Mouse (Mus musculus): ENCODE results near the gene Hist1h4h.
A peak's percentile ranks its signal among the peaks of the same experiment; 100 is the strongest.
"Not testable (repeated sequence)": the region's sequence is repeated elsewhere in the genome, so short reads cannot be mapped to it uniquely, and the experiment has no call there.

Hist1h4h gene

DNA sequence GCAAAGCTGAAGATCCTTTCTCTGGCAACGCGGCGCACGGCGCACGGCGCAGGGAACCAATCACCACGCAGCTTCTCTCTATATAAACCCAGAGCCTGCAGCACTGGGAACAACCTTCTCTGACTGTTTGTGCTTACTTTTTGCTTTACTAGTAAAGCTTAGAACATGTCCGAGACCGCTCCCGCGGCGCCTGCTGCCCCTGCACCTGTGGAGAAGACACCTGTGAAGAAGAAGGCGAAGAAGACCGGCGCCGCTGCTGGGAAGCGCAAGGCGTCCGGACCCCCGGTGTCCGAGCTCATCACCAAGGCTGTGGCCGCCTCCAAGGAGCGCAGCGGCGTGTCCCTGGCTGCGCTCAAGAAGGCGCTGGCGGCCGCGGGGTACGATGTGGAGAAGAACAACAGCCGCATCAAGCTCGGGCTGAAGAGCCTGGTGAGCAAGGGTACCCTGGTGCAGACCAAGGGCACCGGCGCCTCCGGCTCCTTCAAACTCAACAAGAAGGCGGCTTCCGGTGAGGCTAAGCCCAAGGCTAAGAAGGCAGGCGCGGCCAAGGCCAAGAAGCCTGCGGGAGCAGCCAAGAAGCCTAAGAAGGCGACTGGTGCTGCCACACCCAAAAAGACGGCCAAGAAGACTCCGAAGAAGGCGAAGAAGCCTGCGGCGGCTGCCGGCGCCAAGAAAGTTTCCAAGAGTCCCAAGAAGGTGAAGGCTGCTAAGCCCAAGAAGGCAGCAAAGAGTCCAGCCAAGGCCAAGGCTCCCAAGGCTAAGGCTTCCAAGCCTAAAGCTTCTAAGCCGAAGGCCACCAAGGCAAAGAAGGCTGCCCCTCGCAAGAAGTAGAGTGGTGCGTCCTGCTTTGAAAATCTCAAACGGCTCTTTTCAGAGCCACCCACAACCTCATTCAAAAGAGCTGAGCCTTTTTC lies 24.3 kb downstream of the Hist1h4h start:
- DNase-seq (ENCODE audit: low spot score in 2 of 2), result peak; percentile 76 to 79

- DNase-seq (ENCODE audit: low spot score in 2 of 2), result peak in 1 of 2 experiments; percentile 79
These were observed 25.1 kb downstream of the Hist1h4h start for GRCm38 (mm10) chr13:23555839-23556416.

- DNase-seq (ENCODE audit: low spot score in 2 of 2), result no peak
These were observed 26.1 kb downstream of the Hist1h4h start for GRCm38 (mm10) chr13:23556906-23557305.

GRCm38 (mm10) chr13:23560699-23561098 lies 29.8 kb downstream of the Hist1h4h start:
- not testable (repeated sequence) for DNase-seq (ENCODE audit: low spot score in 2 of 2)

- not testable (repeated sequence) for DNase-seq (ENCODE audit: low spot score in 2 of 2)
These were observed 30.7 kb downstream of the Hist1h4h start for GRCm38 (mm10) chr13:23561531-23561882.

- peak; percentile 92 to 95 for DNase-seq (ENCODE audit: low spot score in 2 of 2)
These were observed 31.2 kb downstream of the Hist1h4h start, which contains the start of gene Hist1h3e for GRCm38 (mm10) chr13:23561883-23562659. Hist1h3e (minus strand) TSS chr13:23562369.

- no peak for DNase-seq (ENCODE audit: low spot score in 2 of 2)
These were observed 32.0 kb downstream of the Hist1h4h start for GRCm38 (mm10) chr13:23562699-23563462.

- no peak for DNase-seq (ENCODE audit: low spot score in 2 of 2)
These were observed 33.6 kb downstream of the Hist1h4h start for GRCm38 (mm10) chr13:23564482-23564881.

DNA sequence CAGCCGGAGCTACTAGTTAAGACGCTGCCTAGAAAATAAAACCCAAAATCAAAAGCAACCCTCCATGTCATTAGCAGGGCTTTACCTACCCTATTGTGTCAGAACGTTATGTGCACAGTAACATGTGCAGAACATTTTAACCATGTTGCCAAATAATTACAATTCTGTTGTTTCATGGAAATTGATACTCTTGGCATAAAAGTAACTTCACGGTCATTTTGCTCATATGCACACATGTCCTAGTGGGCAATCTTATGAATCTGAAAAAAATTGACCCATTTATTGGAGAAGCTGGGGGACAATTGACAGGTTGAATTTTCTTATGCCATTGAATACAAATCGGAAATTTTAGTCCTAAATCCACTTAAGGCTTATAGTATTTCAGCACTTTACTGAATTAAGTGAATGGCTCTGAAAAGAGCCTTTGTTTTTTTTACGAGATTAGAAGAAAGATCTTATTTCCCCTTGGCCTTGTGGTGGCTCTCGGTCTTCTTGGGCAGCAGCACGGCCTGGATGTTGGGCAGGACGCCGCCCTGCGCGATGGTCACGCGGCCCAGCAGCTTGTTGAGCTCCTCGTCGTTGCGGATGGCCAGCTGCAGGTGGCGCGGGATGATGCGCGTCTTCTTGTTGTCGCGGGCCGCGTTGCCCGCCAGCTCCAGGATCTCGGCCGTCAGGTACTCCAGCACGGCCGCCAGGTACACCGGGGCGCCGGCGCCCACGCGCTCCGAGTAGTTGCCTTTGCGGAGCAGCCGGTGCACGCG lies 39.6 kb downstream of the Hist1h4h start:
- DNase-seq (ENCODE audit: low spot score in 2 of 2), result not testable (repeated sequence)

DNA sequence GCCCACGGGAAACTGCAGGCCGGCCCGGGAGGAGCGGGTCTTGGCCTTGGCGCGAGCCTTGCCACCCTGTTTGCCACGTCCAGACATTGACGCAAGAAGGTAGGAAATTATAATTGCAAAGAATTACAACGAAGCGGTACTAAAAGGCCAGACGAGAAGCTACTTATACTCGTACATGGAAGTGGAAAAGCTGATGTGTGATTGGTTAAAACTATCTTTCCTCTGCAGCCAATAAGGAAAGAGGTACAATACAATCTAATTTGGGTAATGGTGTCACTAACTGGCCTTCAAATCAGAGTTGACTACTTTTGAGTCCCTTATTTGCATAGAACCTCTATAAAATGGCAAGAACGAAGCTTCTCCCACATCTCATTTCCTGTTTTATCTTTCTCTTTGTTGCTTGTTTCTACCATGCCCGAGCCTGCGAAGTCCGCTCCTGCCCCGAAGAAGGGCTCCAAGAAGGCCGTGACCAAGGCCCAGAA lies 40.2 kb downstream of the Hist1h4h start, which contains the start of the genes Hist1h2ae and Hist1h2bg:
TSS of gene Hist1h2ae (minus strand) at position 199 of the 482 bp plus-strand sequence.
TSS of gene Hist1h2bg (plus strand) at position 375 of the 482 bp plus-strand sequence.
- peak; percentile 68 to 70 for DNase-seq (ENCODE audit: low spot score in 2 of 2)

GRCm38 (mm10) chr13:23571504-23572217 lies 40.8 kb downstream of the Hist1h4h start:
- DNase-seq (ENCODE audit: low spot score in 2 of 2), result not testable (repeated sequence)

DNA sequence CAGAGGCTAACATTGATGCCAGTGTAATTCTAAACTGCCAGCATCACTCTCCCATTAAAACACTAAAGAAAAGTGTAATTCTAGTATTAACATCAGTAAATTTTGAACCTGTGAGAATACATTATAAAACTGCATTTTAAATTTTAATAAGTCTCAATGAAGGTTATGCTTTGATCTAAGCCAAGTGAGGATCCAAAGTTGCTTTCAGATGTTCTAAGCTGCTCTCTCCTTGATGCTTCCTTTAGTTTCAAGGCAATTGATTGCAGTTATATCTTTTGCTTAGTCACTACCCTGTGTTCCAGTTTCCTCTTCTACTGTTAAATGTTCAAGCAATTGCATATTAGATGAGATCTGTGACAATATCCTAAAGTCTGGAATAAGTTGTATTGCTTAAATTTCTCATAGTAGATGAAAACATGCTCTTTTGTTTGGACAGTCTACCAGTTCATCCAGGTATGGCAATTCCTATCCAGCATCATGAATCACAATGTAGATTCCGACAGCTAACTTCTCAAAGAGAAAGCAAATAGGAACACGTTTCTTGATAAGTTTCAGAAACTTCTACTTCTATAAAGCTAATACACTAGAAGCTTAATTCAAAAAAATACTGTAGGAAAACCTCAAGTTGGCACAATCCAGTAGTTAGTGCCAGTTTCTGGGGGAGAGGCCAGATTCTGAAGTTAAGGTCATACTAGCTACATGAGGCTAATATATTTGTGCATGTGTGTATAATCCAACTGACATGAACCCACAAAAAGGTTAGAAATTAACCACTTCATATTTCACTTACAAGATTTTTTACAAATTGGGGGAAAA lies 41.6 kb downstream of the Hist1h4h start:
- no peak for DNase-seq (ENCODE audit: low spot score in 2 of 2)

DNA sequence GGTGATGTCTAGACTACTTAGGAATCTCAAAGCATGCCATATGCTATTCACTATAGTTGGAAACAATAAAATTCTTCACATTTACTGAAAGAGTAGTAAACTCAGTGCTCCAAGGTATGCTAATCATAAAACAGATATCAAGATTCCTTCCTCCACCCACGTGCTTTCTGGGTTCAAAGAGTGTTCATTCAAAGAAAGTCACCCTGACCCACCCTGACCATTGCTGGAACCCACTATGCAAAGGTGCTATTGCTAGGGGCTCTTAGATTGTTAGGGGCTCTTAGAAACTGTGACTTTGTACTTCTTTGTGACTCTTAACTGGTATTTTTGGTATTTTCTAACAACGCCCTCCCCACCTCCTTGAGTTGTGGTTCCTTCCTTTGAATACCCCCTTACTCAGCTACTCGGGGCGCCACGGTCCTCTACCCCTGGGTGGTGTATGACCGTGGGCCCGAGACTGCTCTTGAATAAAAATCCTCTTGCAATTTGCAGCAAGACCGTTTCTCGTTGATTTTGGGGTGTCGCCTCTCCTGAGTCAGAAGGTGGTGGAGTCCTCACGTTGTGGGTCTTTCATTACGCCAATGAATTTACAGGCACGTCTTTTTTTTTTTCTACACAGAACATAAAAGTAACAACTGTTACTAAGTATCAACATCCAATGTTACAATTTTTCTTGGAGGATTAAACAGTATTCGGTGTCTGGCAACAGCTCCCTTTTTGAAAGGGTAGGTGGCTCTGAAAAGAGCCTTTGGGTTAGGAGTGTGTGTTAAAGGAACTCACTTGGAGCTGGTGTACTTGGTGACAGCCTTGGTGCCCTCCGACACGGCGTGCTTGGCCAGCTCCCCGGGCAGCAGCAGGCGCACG lies 42.4 kb downstream of the Hist1h4h start:
- DNase-seq (ENCODE audit: low spot score in 2 of 2), result not testable (repeated sequence)

DNA sequence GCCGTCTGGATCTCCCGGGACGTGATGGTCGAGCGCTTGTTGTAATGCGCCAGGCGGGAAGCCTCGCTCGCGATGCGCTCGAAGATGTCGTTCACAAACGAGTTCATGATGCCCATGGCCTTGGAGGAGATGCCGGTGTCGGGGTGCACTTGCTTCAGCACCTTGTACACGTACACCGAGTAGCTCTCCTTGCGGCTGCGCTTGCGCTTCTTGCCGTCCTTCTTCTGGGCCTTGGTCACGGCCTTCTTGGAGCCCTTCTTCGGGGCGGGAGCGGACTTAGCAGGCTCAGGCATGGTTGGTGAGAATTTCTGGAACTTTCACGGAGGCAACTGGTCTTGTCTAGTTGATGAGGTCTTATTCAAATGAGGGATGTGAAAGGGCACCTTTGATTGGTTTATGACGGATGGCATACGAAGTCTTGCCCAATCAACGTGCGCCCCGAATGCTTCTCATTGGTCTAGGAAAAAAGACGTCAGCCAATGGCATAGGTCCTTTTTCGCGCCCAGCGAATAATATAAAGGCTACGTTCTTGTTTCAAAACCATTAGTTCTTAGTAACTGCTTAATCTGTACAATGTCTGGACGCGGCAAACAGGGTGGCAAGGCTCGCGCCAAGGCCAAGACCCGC lies 43.2 kb downstream of the Hist1h4h start, which contains the start of the genes Hist1h2bf and Hist1h2ad:
TSS of gene Hist1h2bf (minus strand) at position 299 of the 627 bp plus-strand sequence.
TSS of gene Hist1h2ad (plus strand) at position 484 of the 627 bp plus-strand sequence.
- DNase-seq (ENCODE audit: low spot score in 2 of 2), result peak; percentile 95 to 97

DNA sequence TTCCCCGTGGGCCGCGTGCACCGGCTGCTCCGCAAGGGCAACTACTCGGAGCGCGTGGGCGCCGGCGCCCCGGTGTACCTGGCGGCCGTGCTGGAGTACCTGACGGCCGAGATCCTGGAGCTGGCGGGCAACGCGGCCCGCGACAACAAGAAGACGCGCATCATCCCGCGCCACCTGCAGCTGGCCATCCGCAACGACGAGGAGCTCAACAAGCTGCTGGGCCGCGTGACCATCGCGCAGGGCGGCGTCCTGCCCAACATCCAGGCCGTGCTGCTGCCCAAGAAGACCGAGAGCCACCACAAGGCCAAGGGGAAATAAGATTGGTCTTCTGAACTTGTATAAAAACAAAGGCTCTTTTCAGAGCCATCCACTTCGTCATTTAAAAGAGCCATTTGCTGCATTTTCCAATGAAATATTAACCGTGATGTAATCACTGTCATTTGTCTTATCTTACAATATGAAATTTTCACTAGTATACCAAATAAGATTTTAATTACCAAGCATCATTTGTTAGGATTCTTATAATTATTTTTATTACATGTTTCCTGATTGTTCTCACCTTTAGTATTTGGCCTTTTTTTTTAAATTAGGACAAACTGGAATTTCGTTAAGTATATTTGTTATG lies 43.8 kb downstream of the Hist1h4h start:
- DNase-seq (ENCODE audit: low spot score in 2 of 2), result not testable (repeated sequence)

DNA sequence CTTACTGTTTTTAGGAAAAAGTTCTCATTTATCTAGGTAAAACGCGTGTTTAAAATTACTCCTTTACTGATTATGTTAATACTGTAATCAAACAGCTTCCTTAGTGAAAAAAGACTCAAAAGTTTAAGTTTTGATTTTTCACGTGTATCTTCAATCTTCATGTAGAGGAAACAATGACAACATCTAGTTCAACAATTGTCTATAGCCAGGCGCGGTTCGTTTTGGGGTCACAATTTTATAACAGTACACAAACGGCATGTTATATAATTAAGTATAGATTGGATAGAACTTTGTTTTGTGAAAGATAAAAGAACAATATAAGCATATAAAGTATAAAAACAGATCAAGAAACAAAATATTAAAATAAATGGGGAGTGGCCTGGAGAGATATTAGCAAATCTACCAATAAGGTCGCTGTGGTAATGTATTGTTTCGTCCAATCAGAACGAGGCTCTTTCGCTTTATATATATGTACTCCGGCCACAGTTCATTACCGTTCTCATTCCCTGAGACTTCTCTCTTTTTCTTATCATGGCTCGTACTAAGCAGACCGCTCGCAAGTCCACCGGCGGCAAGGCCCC lies 44.5 kb downstream of the Hist1h4h start, which contains the start of gene Hist1h3d:
TSS of gene Hist1h3d (plus strand) at position 493 of the 581 bp plus-strand sequence.
- peak in 1 of 2 experiments; percentile 62 for DNase-seq (ENCODE audit: low spot score in 2 of 2)

Data from right cerebral cortex, postnatal 36 days (tissue).